Mouse (Mus musculus): ENCODE data around the gene Tmem107. TPM values are rescaled to one million over a fixed set of nuclear protein-coding genes. Genes with fewer than 3 reads are reported as not detected.
A peak's percentile ranks its signal among the peaks of the same experiment; 100 is the strongest.

Tmem107 gene
- total RNA-seq, 2 experiments from 2014 or later, result 18.6 to 40.6 TPM

GRCm38 (mm10) chr11:69121741-69122335 is 51.2 kb downstream of the Tmem107 start:
- no peak for ATAC-seq (replicated peaks; ENCODE audit: poor library complexity)

DNA sequence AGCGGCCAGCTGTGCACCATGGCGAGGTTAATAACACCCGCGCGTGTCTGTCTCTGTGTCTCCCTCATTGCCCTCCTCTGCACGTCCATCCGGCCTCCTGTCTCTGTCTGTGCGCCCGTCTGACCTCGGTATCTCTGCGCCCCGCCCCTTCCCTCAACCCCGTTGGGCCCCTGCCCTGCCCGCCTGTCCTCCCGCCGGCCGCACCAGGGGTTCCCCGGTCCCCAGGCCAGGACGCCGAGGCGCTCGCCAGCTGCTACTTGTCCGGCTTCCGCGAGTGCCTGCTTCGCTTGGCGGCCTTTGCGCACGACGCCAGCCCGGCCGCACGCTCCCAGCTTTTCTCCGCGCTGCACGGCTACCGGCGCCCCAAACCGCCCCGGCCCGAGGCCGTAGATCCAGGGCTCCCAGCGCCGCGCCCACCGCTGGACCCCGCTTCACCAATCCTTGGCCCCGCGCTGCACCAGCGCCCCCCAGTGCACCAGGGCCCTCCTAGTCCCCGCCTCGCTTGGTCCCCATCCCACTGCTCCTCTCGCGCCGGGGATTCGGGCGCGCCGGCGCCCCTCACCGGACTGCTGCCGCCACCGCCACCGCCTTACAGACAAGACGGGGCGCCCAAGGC is 51.8 kb downstream of the Tmem107 start, which contains the start of gene 9130213A22Rik:
Gene 9130213A22Rik (minus strand): TSS at position 254 of the 616 bp plus-strand sequence.
- peak; percentile 26 for ATAC-seq (replicated peaks; ENCODE audit: poor library complexity)

Other genes starting within 250 kb of the Tmem107 start
- 26.2 and 28.0 TPM in 2 replicates for gene Ndel1, start 198.9 kb upstream of the Tmem107 start, total RNA-seq (2015)
- gene Ndel1, start 198.9 kb upstream of the Tmem107 start, total RNA-seq (2017), result 35.9 and 40.5 TPM in 2 replicates
- not detected in 2 replicates for gene Rnf222, start 182.3 kb upstream of the Tmem107 start, total RNA-seq (2015)
- gene Rnf222, start 182.3 kb upstream of the Tmem107 start, total RNA-seq (2017), result not detected in 2 replicates
- 3,945 and 4,034 TPM in 2 replicates for gene Rpl26, start 169.2 kb upstream of the Tmem107 start, total RNA-seq (2015)
- 6,407 and 6,432 TPM in 2 replicates for gene Rpl26, start 169.2 kb upstream of the Tmem107 start, total RNA-seq (2017)
- not detected in 2 replicates for gene Odf4, start 143.7 kb upstream of the Tmem107 start, total RNA-seq (2015)
- gene Odf4, start 143.7 kb upstream of the Tmem107 start, total RNA-seq (2017), result not detected in 2 replicates
- gene Arhgef15, start 113.3 kb upstream of the Tmem107 start, total RNA-seq (2015), result not detected in 2 replicates
- 0.04 and 0.98 TPM in 2 replicates for gene Arhgef15, start 113.3 kb upstream of the Tmem107 start, total RNA-seq (2017)
- gene Slc25a35, start 102.7 kb upstream of the Tmem107 start, total RNA-seq (2015), result 2.2 and 2.8 TPM in 2 replicates
- gene Slc25a35, start 102.7 kb upstream of the Tmem107 start, total RNA-seq (2017), result 0.30 and 0.75 TPM in 2 replicates
- 91.0 and 123 TPM in 2 replicates for gene Rangrf, start 95.6 kb upstream of the Tmem107 start, total RNA-seq (2015)
- gene Rangrf, start 95.6 kb upstream of the Tmem107 start, total RNA-seq (2017), result 46.3 and 54.1 TPM in 2 replicates
- gene Pfas, start 62.3 kb upstream of the Tmem107 start, total RNA-seq (2015), result 24.8 and 31.3 TPM in 2 replicates
- gene Pfas, start 62.3 kb upstream of the Tmem107 start, total RNA-seq (2017), result 34.9 and 48.8 TPM in 2 replicates
- 27.8 and 33.7 TPM in 2 replicates for gene Ctc1, start 54.9 kb upstream of the Tmem107 start, total RNA-seq (2015)
- 21.2 and 27.2 TPM in 2 replicates for gene Ctc1, start 54.9 kb upstream of the Tmem107 start, total RNA-seq (2017)
- gene Aurkb, start 25.2 kb upstream of the Tmem107 start, total RNA-seq (2015), result 100 and 103 TPM in 2 replicates
- gene Aurkb, start 25.2 kb upstream of the Tmem107 start, total RNA-seq (2017), result 103 and 128 TPM in 2 replicates
- gene Borcs6, start 11.1 kb upstream of the Tmem107 start, total RNA-seq (2015), result 6.2 and 7.6 TPM in 2 replicates
- gene Borcs6, start 11.1 kb upstream of the Tmem107 start, total RNA-seq (2017), result 6.6 and 6.7 TPM in 2 replicates
- gene Vamp2, start 17.7 kb downstream of the Tmem107 start, total RNA-seq (2015), result 36.6 and 41.2 TPM in 2 replicates
- gene Vamp2, start 17.7 kb downstream of the Tmem107 start, total RNA-seq (2017), result 8.2 and 12.8 TPM in 2 replicates
- 8.3 and 8.8 TPM in 2 replicates for gene Per1, start 24.4 kb downstream of the Tmem107 start, total RNA-seq (2015)
- gene Per1, start 24.4 kb downstream of the Tmem107 start, total RNA-seq (2017), result 4.0 and 4.8 TPM in 2 replicates
- gene Hes7, start 49.6 kb downstream of the Tmem107 start, total RNA-seq (2015), result not detected in 2 replicates
- gene Hes7, start 49.6 kb downstream of the Tmem107 start, total RNA-seq (2017), result not detected in 2 replicates
- gene 9130213A22Rik, start 51.8 kb downstream of the Tmem107 start, total RNA-seq (2015), result not detected in 2 replicates
- not detected in 2 replicates for gene 9130213A22Rik, start 51.8 kb downstream of the Tmem107 start, total RNA-seq (2017)
- not detected in 2 replicates for gene Aloxe3, start 55.1 kb downstream of the Tmem107 start, total RNA-seq (2015)
- gene Aloxe3, start 55.1 kb downstream of the Tmem107 start, total RNA-seq (2017), result not detected in 2 replicates
- gene Alox12b, start 86.2 kb downstream of the Tmem107 start, total RNA-seq (2015), result not detected in 2 replicates
- not detected in 2 replicates for gene Alox12b, start 86.2 kb downstream of the Tmem107 start, total RNA-seq (2017)
- gene Alox8, start 127.0 kb downstream of the Tmem107 start, total RNA-seq (2015), result 0.07 TPM in 1 of 2 replicates, not detected in the other
- 0.44 TPM in 1 of 2 replicates, not detected in the other for gene Alox8, start 127.0 kb downstream of the Tmem107 start, total RNA-seq (2017)
- 0.10 TPM in 1 of 2 replicates, not detected in the other for gene Gucy2e, start 166.2 kb downstream of the Tmem107 start, total RNA-seq (2015)
- 0.03 TPM in 1 of 2 replicates, not detected in the other for gene Gucy2e, start 166.2 kb downstream of the Tmem107 start, total RNA-seq (2017)

All from megakaryocyte progenitor cell, adult 5-6 weeks (primary cell).